Mouse (Mus musculus): ENCODE results near the gene Psg22. TPM values are rescaled to one million over a fixed set of nuclear protein-coding genes. Genes with fewer than 3 reads are reported as not detected.
"Not testable (repeated sequence)": the region's sequence is repeated elsewhere in the genome, so short reads cannot be mapped to it uniquely, and the experiment has no call there.

Gene Psg22
- polyA plus RNA-seq (2012; fragmentation: generic; extraction: Trizol): not detected

- Histone ChIP-seq H3K27me3 (ENCODE audit: control insufficient read depth, insufficient read depth, insufficient read length) (no peaks in the 10 kb centered on the region), H3ac (ENCODE audit: control insufficient read depth, insufficient read length) (no peak within 1 kb of the TSS), H3K4me2 (ENCODE audit: low read depth) (no peak within 1 kb of the TSS), H3K36me3 (ENCODE audit: control insufficient read depth, insufficient read depth) (no peaks in the 10 kb centered on the region), H3K4me3 (no peak within 1 kb of the TSS), H3K79me2 (ENCODE audit: control insufficient read depth, insufficient read depth) (no peaks in the 10 kb centered on the region)
- TF ChIP-seq REST (IDR thresholded peaks at IDR 0.05; ENCODE audit: insufficient read depth, insufficient read length) (no peak), POLR2AphosphoS2 (IDR thresholded peaks at IDR 0.05; ENCODE audit: insufficient read length, low read depth) (no peak), TCF3 (IDR thresholded peaks at IDR 0.05; ENCODE audit: insufficient read length, low read depth) (no peak), USF1 (IDR thresholded peaks at IDR 0.05; ENCODE audit: low read depth) (no peak), MYOG (IDR thresholded peaks at IDR 0.05; ENCODE audit: control insufficient read depth in 1 of 3, insufficient read depth in 1 of 3, insufficient read length in 2 of 3, low read depth in 2 of 3) (no peak)
These were observed at the start of gene Psg22 for GRCm38 (mm10) chr7:18717790-18718189. Gene Psg22 (plus strand): TSS chr7:18718090.

GRCm38 (mm10) chr7:18679772-18680171 is 38.1 kb upstream of the Psg22 start:
- TF ChIP-seq POLR2AphosphoS2 (IDR thresholded peaks at IDR 0.05; ENCODE audit: insufficient read length, low read depth) (no peak), REST (IDR thresholded peaks at IDR 0.05; ENCODE audit: insufficient read depth, insufficient read length) (no peak), MAX (IDR thresholded peaks at IDR 0.05; ENCODE audit: low read depth) (no peak), E2F4 (IDR thresholded peaks at IDR 0.05; ENCODE audit: insufficient read depth) (no peak), MYOD1 (IDR thresholded peaks at IDR 0.05; ENCODE audit: control insufficient read depth in 1 of 3, insufficient read length in 2 of 3, low read depth in 2 of 3) (no peak), TCF12 (IDR thresholded peaks at IDR 0.05; ENCODE audit: insufficient read depth, poor library complexity, severe bottlenecking) (no peak), TCF3 (IDR thresholded peaks at IDR 0.05; ENCODE audit: insufficient read length, low read depth) (no peak), CEBPB (IDR thresholded peaks at IDR 0.05; ENCODE audit: insufficient read depth, poor library complexity, severe bottlenecking) (no peak), USF1 (IDR thresholded peaks at IDR 0.05; ENCODE audit: low read depth) (no peak), SRF (IDR thresholded peaks at IDR 0.05; ENCODE audit: control insufficient read depth, insufficient read length, low read depth) (no peak), POLR2A (IDR thresholded peaks at IDR 0.05; ENCODE audit: insufficient read length, low read depth) (no peak)
- Histone ChIP-seq H3K36me3 (ENCODE audit: control insufficient read depth, insufficient read depth) (no peaks in the 10 kb centered on the region), H3K4me2 (ENCODE audit: low read depth) (no peak overlapping the region), H3ac (ENCODE audit: control insufficient read depth, insufficient read length) (no peak overlapping the region), H3K27me3 (ENCODE audit: control insufficient read depth, insufficient read depth, insufficient read length) (no peaks in the 10 kb centered on the region), H3K79me2 (ENCODE audit: control insufficient read depth, insufficient read depth) (no peaks in the 10 kb centered on the region), H3K4me3 (no peak overlapping the region)

DNA sequence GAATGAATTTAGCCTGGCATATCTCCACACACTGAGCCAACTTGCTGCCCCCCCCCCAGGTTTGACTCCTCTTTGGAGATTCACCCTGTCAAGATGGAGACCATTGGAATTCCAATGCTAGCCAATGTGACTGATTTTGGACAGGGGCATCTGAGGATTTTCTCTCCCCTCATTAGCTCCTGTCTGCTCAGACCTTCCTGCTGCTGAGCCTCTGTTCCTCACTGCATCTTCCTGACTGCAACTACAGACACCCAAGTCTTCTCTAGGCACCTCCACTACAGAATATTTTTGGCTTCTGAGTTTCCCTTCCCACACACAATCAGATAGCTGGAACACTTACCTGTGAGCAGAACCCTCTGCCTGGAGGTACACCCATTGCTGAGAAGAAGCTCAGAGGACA is 32.3 kb upstream of the Psg22 start:
- H3K4me3 ChIP-seq: no peak overlapping the region
- TF ChIP-seq POLR2AphosphoS2 (IDR thresholded peaks at IDR 0.05; ENCODE audit: insufficient read length, low read depth): no peak
- no peak for TF ChIP-seq CEBPB (IDR thresholded peaks at IDR 0.05; ENCODE audit: insufficient read depth, poor library complexity, severe bottlenecking)
- no peak for TF ChIP-seq TCF3 (IDR thresholded peaks at IDR 0.05; ENCODE audit: insufficient read length, low read depth)
- TF ChIP-seq POLR2A (IDR thresholded peaks at IDR 0.05; ENCODE audit: insufficient read length, low read depth): no peak
- no peak for TF ChIP-seq TCF12 (IDR thresholded peaks at IDR 0.05; ENCODE audit: insufficient read depth, poor library complexity, severe bottlenecking)
- TF ChIP-seq USF1 (IDR thresholded peaks at IDR 0.05; ENCODE audit: low read depth): no peak
- TF ChIP-seq MAX (IDR thresholded peaks at IDR 0.05; ENCODE audit: low read depth): no peak
- TF ChIP-seq MYOG (IDR thresholded peaks at IDR 0.05; ENCODE audit: control insufficient read depth in 1 of 3, insufficient read depth in 1 of 3, insufficient read length in 2 of 3, low read depth in 2 of 3): no peak
- no peak for TF ChIP-seq REST (IDR thresholded peaks at IDR 0.05; ENCODE audit: insufficient read depth, insufficient read length)
- no peak for TF ChIP-seq E2F4 (IDR thresholded peaks at IDR 0.05; ENCODE audit: insufficient read depth)
- no peaks in the 10 kb centered on the region for H3K79me2 ChIP-seq (ENCODE audit: control insufficient read depth, insufficient read depth)
- no peak overlapping the region for H3ac ChIP-seq (ENCODE audit: control insufficient read depth, insufficient read length)
- no peaks in the 10 kb centered on the region for H3K27me3 ChIP-seq (ENCODE audit: control insufficient read depth, insufficient read depth, insufficient read length)
- no peak overlapping the region for H3K4me2 ChIP-seq (ENCODE audit: low read depth)
- H3K36me3 ChIP-seq (ENCODE audit: control insufficient read depth, insufficient read depth): no peaks in the 10 kb centered on the region

DNA sequence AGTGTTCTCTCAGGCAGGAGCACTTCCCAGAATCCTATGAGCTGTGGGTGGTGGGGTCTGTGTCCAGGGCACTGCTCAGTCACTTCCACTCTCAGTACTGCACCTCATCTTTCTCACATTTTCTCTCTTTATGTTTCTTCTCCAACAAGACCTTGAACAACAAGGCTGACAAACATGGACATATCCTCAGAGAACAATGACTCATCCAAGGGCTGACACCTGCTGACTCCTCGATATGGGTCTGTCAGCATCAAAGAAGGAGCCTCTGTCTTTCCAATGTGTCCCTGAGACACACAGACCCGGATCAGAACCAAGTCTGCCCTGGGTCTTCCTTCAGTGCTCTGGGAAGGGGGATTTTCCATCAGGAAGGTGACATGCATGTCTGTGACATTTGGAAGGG is 31.8 kb upstream of the Psg22 start, which contains the start of gene Psg20:
Gene Psg20 (minus strand): TSS at position 101 of the 400 bp plus-strand sequence.
- Histone ChIP-seq H3ac (ENCODE audit: control insufficient read depth, insufficient read length) (no peak within 1 kb of the TSS), H3K27me3 (ENCODE audit: control insufficient read depth, insufficient read depth, insufficient read length) (no peaks in the 10 kb centered on the region)
- TF ChIP-seq USF1 (IDR thresholded peaks at IDR 0.05; ENCODE audit: low read depth) (no peak), POLR2A (IDR thresholded peaks at IDR 0.05; ENCODE audit: insufficient read length, low read depth) (no peak), MYOD1 (IDR thresholded peaks at IDR 0.05; ENCODE audit: control insufficient read depth in 1 of 3, insufficient read length in 2 of 3, low read depth in 2 of 3) (no peak), TCF3 (IDR thresholded peaks at IDR 0.05; ENCODE audit: insufficient read length, low read depth) (no peak), POLR2AphosphoS2 (IDR thresholded peaks at IDR 0.05; ENCODE audit: insufficient read length, low read depth) (no peak), CEBPB (IDR thresholded peaks at IDR 0.05; ENCODE audit: insufficient read depth, poor library complexity, severe bottlenecking) (no peak)

GRCm38 (mm10) chr7:18710331-18710730 is 7.6 kb upstream of the Psg22 start:
- not testable (repeated sequence) for H3K79me2 ChIP-seq (ENCODE audit: control insufficient read depth, insufficient read depth); H3K4me2 ChIP-seq (ENCODE audit: low read depth); H3K4me3 ChIP-seq; H3ac ChIP-seq (ENCODE audit: control insufficient read depth, insufficient read length); H3K27me3 ChIP-seq (ENCODE audit: control insufficient read depth, insufficient read depth, insufficient read length); H3K36me3 ChIP-seq (ENCODE audit: control insufficient read depth, insufficient read depth)

More for the DNA sequence above, 31.8 kb upstream of the Psg22 start, which contains the start of gene Psg20:
- Histone ChIP-seq H3K36me3 (ENCODE audit: control insufficient read depth, insufficient read depth) (no peaks in the 10 kb centered on the region), H3K79me2 (ENCODE audit: control insufficient read depth, insufficient read depth) (no peaks in the 10 kb centered on the region), H3K4me2 (ENCODE audit: low read depth) (no peak within 1 kb of the TSS), H3K4me3 (no peak within 1 kb of the TSS)
